Mouse (Mus musculus) heart, adult 18-20 months (tissue): Measurements from ENCODE around the gene Pfdn2. TPM values are rescaled to one million over a fixed set of nuclear protein-coding genes. Genes with fewer than 3 reads are reported as not detected.
"Not testable (repeated sequence)": the region's sequence is repeated elsewhere in the genome, so short reads cannot be mapped to it uniquely, and the experiment has no call there.

ENCODE experiments used
- DNase-seq, 2 experiments: peaks; one replicate each; pipeline ENCODE4 v3.0.0; 2021 to 2022; ENCODE audit warnings: mixed read lengths in 1 of 2
- long read RNA-seq, 2 experiments: library from polyadenylated mRNA; stranded (forward); transcript quantifications; one replicate each; pipeline ENCODE4 v2.0.0; 2021
- total RNA-seq, 2 experiments: library from RNA; stranded (reverse); gene quantifications; 2 replicates each; pipeline ENCODE4 v1.2.3; 2021

Pfdn2 gene
- 10 to 100 TPM; 84.8 to 94.3 TPM for total RNA-seq
- long read RNA-seq, experiment 1, transcript Pfdn2-202 (4 exons, 1,735 nt), result major isoform, 44 of 47 reads
- long read RNA-seq, experiment 1, partial matches to known transcripts, result 0 of 47 reads
- long read RNA-seq, experiment 1, other reads (novel, unspliced or antisense), result 2 of 47 reads
- long read RNA-seq, experiment 2, transcript Pfdn2-202 (4 exons, 1,735 nt), result major isoform, 39 of 43 reads
- long read RNA-seq, experiment 2, partial matches to known transcripts, result 3 of 43 reads
- long read RNA-seq, experiment 2, other reads (novel, unspliced or antisense), result 1 of 43 reads

- DNase-seq, result peak; percentile 93 to 94
Observed at GRCm38 (mm10) chr1:171345225-171346094, at the start of gene Pfdn2, which contains the start of gene Nit1. Gene Pfdn2 (plus strand): TSS chr1:171345670. Gene Nit1 (minus strand): TSS chr1:171345646.

DNA sequence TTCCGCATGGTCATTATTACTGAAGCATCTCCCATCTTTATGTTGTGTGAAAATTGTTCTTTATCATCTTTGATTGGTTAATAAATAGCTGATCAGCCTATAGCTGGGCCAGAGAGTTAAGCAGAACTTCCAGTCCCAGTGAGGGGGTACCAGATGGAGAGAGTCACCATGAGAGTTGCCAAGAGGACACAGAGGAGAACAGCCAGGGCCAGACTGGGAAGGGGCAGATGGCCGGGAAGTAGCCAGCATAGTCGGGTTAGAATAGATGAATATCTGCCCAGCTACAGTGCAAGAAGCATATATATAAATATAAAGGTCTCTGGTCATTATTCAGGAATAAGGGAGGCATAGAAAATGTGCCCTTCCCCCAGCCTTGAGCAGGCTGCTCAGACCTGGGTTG is 47.2 kb upstream of the Pfdn2 start:
- no peak for DNase-seq

DNA sequence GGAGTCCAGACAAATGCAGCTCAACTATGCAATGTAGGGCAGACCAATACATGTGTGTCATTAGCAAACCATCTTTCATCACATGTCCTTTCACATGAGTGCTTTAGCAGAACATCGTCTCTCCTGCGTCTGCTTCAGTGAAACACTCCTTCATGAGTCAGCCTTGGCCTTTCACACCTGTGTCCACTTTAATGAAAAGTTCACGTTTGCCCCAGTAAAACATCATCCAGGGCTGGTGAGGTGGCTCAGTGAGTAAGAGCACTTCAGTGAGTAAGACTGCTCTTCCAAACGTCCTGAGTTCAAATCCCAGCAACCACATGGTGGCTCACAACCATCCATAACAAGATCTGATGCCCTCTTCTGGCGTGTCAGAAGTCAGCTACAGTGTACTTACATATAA is 39.3 kb upstream of the Pfdn2 start:
- not testable (repeated sequence) for DNase-seq

- DNase-seq, result no peak
Observed at GRCm38 (mm10) chr1:171309321-171309720, 36.1 kb upstream of the Pfdn2 start.

GRCm38 (mm10) chr1:171319748-171320147 is 25.7 kb upstream of the Pfdn2 start:
- DNase-seq, result no peak

DNA sequence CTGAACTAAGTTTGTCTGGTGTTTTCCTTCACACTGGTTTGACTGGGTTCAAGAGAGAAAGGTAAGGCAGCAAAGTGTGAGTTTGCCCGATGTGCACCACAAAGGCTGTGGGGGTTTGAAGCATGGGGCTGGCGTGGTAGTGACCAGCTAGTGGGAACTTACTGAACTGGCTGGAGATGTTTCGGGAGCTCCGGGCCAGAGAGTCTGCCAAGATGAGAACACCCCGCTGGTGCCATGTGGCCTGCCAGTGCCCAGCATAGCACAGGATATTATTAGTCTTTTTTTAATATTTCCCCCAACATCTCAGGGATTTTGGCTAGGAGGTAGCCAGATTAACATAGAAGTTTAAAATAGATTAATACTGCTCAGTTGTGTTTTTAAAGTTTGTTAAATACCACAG is 25.3 kb upstream of the Pfdn2 start:
- DNase-seq, result no peak

- peak in 1 of 2 experiments; percentile 42 for DNase-seq
Observed at GRCm38 (mm10) chr1:171321415-171321814, 24.1 kb upstream of the Pfdn2 start.

DNA sequence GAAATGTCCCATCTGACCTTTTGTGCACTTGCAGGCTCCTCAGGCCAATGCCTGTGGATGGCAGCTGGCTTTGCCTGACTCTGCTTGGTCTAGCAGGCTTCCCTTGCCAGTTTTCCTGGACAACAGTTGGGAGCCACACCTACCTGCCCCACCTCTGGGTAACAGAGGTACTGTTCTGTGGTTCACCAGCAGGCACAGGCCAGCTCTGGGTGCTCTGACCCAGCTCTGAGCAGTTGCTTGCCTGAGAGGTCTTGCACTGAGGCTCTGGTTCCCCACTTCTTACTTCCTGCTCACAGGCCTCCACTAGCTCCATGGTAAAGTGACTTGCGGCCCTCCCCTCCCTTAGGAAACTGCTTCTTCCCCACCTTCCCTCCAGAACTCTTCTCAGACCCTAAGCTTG is 23.5 kb upstream of the Pfdn2 start:
- no peak for DNase-seq

- no peak for DNase-seq
Observed at GRCm38 (mm10) chr1:171325571-171325970, 19.9 kb upstream of the Pfdn2 start.

DNA sequence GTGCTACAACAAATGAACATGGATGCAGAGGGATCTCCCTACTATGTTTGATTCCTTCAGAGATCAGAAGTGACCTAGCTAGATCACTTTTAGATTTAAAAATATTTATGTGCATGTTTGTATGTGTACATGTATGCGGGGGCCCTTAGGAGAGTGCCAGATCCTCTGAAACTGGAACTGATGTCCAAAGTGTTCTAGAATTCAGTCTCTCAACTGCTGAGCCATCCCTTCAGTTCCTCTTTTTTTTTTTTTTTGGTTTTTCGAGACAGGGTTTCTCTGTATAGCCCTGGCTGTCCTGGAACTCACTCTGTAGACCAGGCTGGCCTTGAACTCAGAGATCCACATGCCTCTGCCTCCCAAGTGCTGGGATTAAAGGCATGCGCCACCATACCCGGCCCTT is 18.9 kb upstream of the Pfdn2 start:
- DNase-seq, result not testable (repeated sequence)

- DNase-seq, result peak in 1 of 2 experiments; percentile 24
Observed at GRCm38 (mm10) chr1:171328244-171328643, 17.2 kb upstream of the Pfdn2 start.

DNA sequence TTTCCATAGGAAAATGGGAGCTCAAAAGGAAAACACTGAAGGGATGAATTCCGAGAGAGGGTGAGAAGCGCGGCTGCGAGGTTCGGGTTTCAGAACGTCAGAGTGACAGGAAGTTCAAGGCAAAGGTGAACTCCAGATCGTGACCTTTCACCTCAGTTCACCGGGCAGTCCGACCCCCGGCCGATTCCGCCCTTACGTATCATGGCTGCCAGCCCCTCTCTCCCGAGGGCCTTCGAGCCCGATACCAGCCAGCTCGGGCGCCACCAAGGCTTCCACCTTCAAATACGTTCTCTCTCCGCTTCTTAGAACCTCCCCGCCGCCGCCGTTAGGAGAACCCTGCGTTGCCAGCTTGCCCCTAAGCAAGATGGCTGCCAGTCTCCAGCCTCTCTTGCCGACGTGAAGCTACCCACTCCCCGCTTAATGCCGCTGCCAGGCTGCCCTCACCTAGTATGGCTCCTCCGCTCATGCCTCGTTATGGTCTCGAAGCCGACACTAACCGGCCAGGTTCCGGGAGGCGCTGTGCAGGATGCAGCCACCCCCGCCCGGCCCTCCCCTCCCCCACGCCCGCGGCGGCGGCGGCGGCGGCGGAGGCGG is 16.5 kb upstream of the Pfdn2 start, which contains the start of gene Dedd:
Gene Dedd, plus strand, starts transcription at position 307 of the 594 bp plus-strand sequence.
- peak; percentile 92 to 95 for DNase-seq

GRCm38 (mm10) chr1:171329433-171330215 is 15.8 kb upstream of the Pfdn2 start:
- peak in 1 of 2 experiments; percentile 56 for DNase-seq

DNA sequence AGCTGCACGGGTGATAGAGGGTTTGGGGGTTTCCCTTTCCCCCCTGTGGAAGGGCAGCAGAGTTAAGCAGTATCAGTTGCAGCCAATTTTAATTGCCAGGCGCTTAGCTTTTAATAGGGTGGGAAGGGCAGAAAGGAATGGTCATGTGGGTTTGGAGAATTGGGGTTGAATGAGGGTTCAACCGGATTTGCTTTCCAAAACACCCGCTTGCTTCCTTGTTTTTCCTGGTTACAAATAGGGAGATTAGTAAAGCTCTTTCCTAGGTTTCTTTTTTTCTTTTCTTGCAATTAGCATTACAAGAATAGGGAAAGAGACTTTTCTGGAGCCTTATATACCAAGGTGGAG is 15.3 kb upstream of the Pfdn2 start:
- no peak for DNase-seq

DNA sequence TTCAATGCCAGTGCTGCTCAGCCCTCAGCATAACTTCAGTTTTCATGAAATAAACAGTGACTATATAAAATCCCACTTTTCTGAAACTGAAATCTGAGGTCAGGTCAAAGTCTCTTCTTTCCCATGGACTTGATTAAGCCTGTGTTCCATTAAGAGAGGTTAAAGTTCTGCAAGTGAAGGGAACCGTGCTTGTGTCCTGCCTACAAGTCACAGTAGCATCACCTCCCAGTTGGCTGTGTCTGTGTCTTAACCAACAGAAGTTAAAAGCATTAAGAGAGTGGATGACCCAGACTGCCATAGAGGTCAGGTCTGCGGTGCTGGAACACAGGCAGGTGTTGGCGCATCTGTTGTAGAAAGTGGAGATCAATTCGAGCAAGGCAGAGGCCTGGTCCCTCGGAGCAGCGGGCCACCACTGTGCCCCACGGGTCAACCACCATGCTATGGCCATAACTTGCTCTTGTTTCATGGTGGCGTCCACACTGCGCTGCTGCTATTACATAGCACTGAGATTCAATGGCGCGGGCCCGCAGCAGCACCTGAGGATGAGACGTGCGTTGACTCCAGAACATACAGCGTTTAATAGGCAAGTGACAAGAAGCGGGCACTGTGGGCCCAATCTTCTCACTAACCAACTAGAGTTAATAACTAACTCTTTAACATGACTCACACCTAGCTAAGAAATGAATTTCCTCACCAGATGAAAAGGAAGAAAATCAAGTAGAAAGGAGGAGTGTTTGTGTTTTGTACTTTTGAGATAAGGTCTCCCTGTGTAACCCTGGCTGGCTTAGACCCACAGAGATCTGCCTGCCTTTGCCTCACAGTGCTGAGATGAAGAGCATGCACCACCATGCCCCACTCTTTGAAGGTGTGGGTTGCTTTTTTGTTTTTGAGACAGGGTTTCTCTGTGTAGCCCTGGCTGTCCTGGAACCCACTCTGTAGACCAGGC is 2.9 kb upstream of the Pfdn2 start:
- DNase-seq, result no peak

GRCm38 (mm10) chr1:171343922-171344677 is 1.4 kb upstream of the Pfdn2 start:
- DNase-seq, result peak in 1 of 2 experiments; percentile 32

- no peak for DNase-seq
Observed at GRCm38 (mm10) chr1:171344715-171345114, 755 bp upstream of the Pfdn2 start.

DNA sequence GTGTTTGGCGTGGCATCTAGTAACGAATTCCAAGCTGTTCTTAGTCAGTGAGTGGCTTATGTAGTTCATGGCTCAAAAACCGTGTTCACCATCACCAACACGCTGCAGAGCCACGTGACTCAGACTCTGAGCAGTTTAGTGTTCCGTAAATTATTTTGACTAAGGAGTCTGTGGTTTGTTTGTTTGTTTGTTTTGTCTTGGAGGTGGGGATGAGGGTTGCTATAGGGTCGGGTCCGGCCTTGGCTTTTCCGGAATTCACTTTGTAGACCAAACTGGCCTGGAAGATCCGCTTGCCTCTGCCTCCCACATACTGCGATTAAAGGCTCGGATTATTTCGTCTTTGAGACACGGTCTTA is 603 bp downstream of the Pfdn2 start:
- DNase-seq, result peak in 1 of 2 experiments; percentile 31

- peak; percentile 33 to 39 for DNase-seq
Observed at GRCm38 (mm10) chr1:171348665-171349064, 3.2 kb downstream of the Pfdn2 start.

DNA sequence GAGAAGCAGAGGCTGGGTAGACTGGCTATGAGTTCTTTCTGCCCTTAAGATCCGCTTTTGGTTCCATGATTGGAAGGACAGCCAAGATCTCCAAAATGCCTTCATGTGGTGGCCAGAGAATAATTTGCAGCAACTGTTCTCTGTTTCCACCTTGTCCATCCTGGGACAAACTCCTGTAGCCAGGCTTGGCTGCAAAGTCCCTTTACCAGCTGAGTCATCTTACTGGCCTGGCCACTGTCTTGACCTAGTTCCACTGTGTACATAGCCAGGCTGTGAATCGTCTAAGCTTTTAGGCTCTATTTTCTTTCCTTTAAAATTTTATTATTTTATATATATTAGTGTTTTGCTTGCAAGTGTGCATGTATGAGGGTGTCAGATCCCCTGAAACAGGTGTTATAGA is 3.7 kb downstream of the Pfdn2 start:
- DNase-seq, result peak in 1 of 2 experiments; percentile 13
